Mouse (Mus musculus): ENCODE measurements at regions not wholly inside any gene's neighbourhood (a gene's known extent, or its start where the extent isn't known, plus 50 kb on each side); places are given as distances from the start of the nearest gene placed in this dataset.

DNA sequence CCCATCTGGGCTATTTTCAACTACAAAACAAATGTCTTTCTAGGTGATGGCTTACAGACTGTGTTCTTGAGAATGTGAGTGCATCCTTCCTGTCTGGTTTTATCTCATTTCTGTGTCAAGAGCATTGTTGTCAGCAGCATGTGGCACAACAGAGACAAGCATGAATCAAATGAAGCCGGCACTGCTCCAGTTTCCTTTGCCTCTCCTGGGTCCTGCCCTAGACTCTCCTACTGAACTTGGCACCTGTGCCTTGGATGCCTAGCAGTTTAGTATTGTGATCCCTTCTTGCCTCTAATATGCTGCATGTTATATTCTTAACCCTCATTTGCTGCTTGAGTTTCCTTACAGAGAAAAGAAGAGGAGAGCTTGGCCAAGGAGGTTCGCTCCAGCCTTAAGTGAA lies 449.8 kb upstream of the BC052040 start:
- TF ChIP-seq MAX (IDR thresholded peaks at IDR 0.05), result no peak
- no peak for TF ChIP-seq CTCF (IDR thresholded peaks at IDR 0.05; ENCODE audit: control insufficient read depth, insufficient read depth, insufficient read length)
- no peak for TF ChIP-seq MYOG (IDR thresholded peaks at IDR 0.05; ENCODE audit: control insufficient read depth, extremely low read depth, insufficient read length)
- no peak for TF ChIP-seq MYOD1 (IDR thresholded peaks at IDR 0.05; ENCODE audit: control insufficient read depth, insufficient read length, low read depth)
- no peak for TF ChIP-seq CEBPB (IDR thresholded peaks at IDR 0.05; ENCODE audit: low read depth)
- no peak for TF ChIP-seq USF1 (IDR thresholded peaks at IDR 0.05; ENCODE audit: low read depth)

All from C2C12 (cell line).